Mouse (Mus musculus) lung, postnatal 4 days (tissue): ENCODE results near the gene Nacc1.
A peak's percentile ranks its signal among the peaks of the same experiment; 100 is the strongest.

Experiments used
- DNase-seq, 2 experiments: peaks; one replicate each; pipeline ENCODE4 v3.0.0; 2021

Gene Nacc1

GRCm38 (mm10) chr8:84687705-84688100, at the start of gene Nacc1:
Nacc1 (minus strand) TSS chr8:84687862.
- peak; percentile 92 to 94 for DNase-seq

GRCm38 (mm10) chr8:84736521-84736920, 48.9 kb upstream of the Nacc1 start:
- DNase-seq = no peak

- DNase-seq = no peak
These were observed 47.9 kb upstream of the Nacc1 start for GRCm38 (mm10) chr8:84735597-84735996.

- no peak for DNase-seq
These were observed 47.0 kb upstream of the Nacc1 start for GRCm38 (mm10) chr8:84734680-84735079.

- DNase-seq = no peak
These were observed 46.3 kb upstream of the Nacc1 start for GRCm38 (mm10) chr8:84733959-84734358.

GRCm38 (mm10) chr8:84732996-84733395, 45.3 kb upstream of the Nacc1 start:
- DNase-seq = peak in 1 of 2 experiments; percentile 44

- no peak for DNase-seq
These were observed 44.9 kb upstream of the Nacc1 start for GRCm38 (mm10) chr8:84732545-84732944.

- DNase-seq = no peak
These were observed 43.9 kb upstream of the Nacc1 start for GRCm38 (mm10) chr8:84731371-84732177.

GRCm38 (mm10) chr8:84730541-84731370, 43.1 kb upstream of the Nacc1 start:
- DNase-seq = no peak

- DNase-seq = peak; percentile 53 to 79
These were observed 42.3 kb upstream of the Nacc1 start for GRCm38 (mm10) chr8:84729921-84730362.

- DNase-seq = no peak
These were observed 40.8 kb upstream of the Nacc1 start for GRCm38 (mm10) chr8:84728474-84728873.

GRCm38 (mm10) chr8:84725941-84726259, 38.2 kb upstream of the Nacc1 start:
- DNase-seq = peak in 1 of 2 experiments; percentile 69

- DNase-seq = no peak
These were observed 37.7 kb upstream of the Nacc1 start for GRCm38 (mm10) chr8:84725246-84725940.

- peak in 1 of 2 experiments; percentile 69 for DNase-seq
These were observed 37.0 kb upstream of the Nacc1 start for GRCm38 (mm10) chr8:84724683-84725082.

GRCm38 (mm10) chr8:84723571-84723900, 35.9 kb upstream of the Nacc1 start:
- DNase-seq = peak in 1 of 2 experiments; percentile 57

- peak; percentile 92 to 96 for DNase-seq
These were observed 35.3 kb upstream of the Nacc1 start, which contains the start of gene G430095P16Rik for GRCm38 (mm10) chr8:84722850-84723570. G430095P16Rik (plus strand) TSS chr8:84723007.

- no peak for DNase-seq
These were observed 34.8 kb upstream of the Nacc1 start for GRCm38 (mm10) chr8:84722530-84722849.

GRCm38 (mm10) chr8:84718959-84719690, 31.5 kb upstream of the Nacc1 start:
- DNase-seq = peak in 1 of 2 experiments; percentile 16

GRCm38 (mm10) chr8:84718476-84718875, 30.8 kb upstream of the Nacc1 start:
- no peak for DNase-seq

GRCm38 (mm10) chr8:84716790-84717189, 29.1 kb upstream of the Nacc1 start:
- no peak for DNase-seq

- DNase-seq = no peak
These were observed 28.3 kb upstream of the Nacc1 start for GRCm38 (mm10) chr8:84715893-84716468.

- DNase-seq = no peak
These were observed 26.5 kb upstream of the Nacc1 start for GRCm38 (mm10) chr8:84714161-84714560.
